Mouse (Mus musculus) kidney, embryonic 14.5 days (tissue): ENCODE results near the gene Scamp2. TPM values are rescaled to one million over a fixed set of nuclear protein-coding genes. Genes with fewer than 3 reads are reported as not detected.

Experiments
- ATAC-seq: fragments of 200-750 bp; cut with Nextera tagmentation; 2 replicates; pipeline ENCODE4 v1.8.0; 2017; ENCODE audit warnings: moderate number of reproducible peaks, mild to moderate bottlenecking, moderate TSS enrichment, moderate library complexity; ENCODE audit not compliant: low FRiP score, low TSS enrichment
- H3K27ac ChIP-seq: fragments of 300-500 bp; sonication (generic); 2 replicates; pipeline ENCODE4 v1.5.1; 2014; ENCODE audit warnings: low read depth, mild to moderate bottlenecking, low read length, moderate library complexity, mixed read lengths
- H3K27me3 ChIP-seq: fragments of 300-500 bp; sonication (generic); 2 replicates; pipeline ENCODE4 v1.6.1; 2014; ENCODE audit warnings: mild to moderate bottlenecking, low read length; ENCODE audit not compliant: control insufficient read depth, insufficient read depth
- H3K36me3 ChIP-seq: fragments of 300-500 bp; sonication (generic); 2 replicates; pipeline ENCODE4 v1.6.1; 2014; ENCODE audit warnings: low read length, mixed read lengths; ENCODE audit not compliant: control insufficient read depth, insufficient read depth
- H3K4me1 ChIP-seq: fragments of 300-500 bp; sonication (generic); 2 replicates; pipeline ENCODE4 v1.6.1; 2014; ENCODE audit warnings: low read length, mixed read lengths; ENCODE audit not compliant: control insufficient read depth, insufficient read depth
- H3K4me2 ChIP-seq: fragments of 300-500 bp; sonication (generic); replicated peaks from 2 replicates; pipeline ENCODE4 v1.6.1; 2014; ENCODE audit warnings: low read depth, mild to moderate bottlenecking, low read length
- H3K4me3 ChIP-seq: fragments of 300-500 bp; sonication (generic); 2 replicates; pipeline ENCODE4 v1.5.1; 2014; ENCODE audit warnings: mild to moderate bottlenecking, low read length
- H3K9ac ChIP-seq: fragments of 300-500 bp; sonication (generic); 2 replicates; pipeline ENCODE4 v1.6.1; 2014; ENCODE audit warnings: low read depth, mild to moderate bottlenecking, low read length, moderate library complexity
- H3K9me3 ChIP-seq: fragments of 300-500 bp; sonication (generic); 2 replicates; pipeline ENCODE4 v1.6.1; 2016; ENCODE audit warnings: low read length; ENCODE audit not compliant: control insufficient read depth
- WGBS: fragments of 180-500 bp; shearing (Covaris S2); extraction: QIAGEN DNeasy Blood & Tissue Kit; methylation state at CpG from one replicate; pipeline ENCODE4 v1.1.7; 2014; 5-methylcytosine and 5-hydroxymethylcytosine counted together
- polyA plus RNA-seq: library from polyadenylated mRNA; unstranded; fragments of >200 nt; fragmentation: Nextera tagmentation; extraction: Ambion mirVana; gene quantifications from 2 replicates; pipeline ENCODE4 v1.2.1, GENCODE M21; 2014

Scamp2 gene
- polyA plus RNA-seq, 1 experiment from 2014 or later, result 71.4 TPM

- no peaks in the 10 kb centered on the region for H3K27me3 ChIP-seq
- H3K27ac ChIP-seq, result no peak overlapping the region
- 66% methylated on average over 3 of the region's 3 CpGs for WGBS
Measured at GRCm38 (mm10) chr9:57609803-57610202, 49.1 kb downstream of the Scamp2 start.

GRCm38 (mm10) chr9:57610359-57610826 is 49.6 kb downstream of the Scamp2 start:
- Histone ChIP-seq H3K4me1 (0 out of 2 replicates have a peak, but pooled peaks cover 4% of the 10 kb centered on the region), H3K4me2 (no peak overlapping the region), H3K4me3 (no peak overlapping the region), H3K9ac (no peak overlapping the region), H3K27ac (no peak overlapping the region), H3K36me3 (no peaks in the 10 kb centered on the region), H3K27me3 (no peaks in the 10 kb centered on the region), H3K9me3 (no peaks in the 10 kb centered on the region)
- 51% methylated on average over 3 of the region's 3 CpGs for WGBS
- ATAC-seq, result no peak

More at GRCm38 (mm10) chr9:57609803-57610202, 49.1 kb downstream of the Scamp2 start:
- Histone ChIP-seq H3K36me3 (no peaks in the 10 kb centered on the region), H3K9ac (no peak overlapping the region), H3K9me3 (no peaks in the 10 kb centered on the region), H3K4me3 (no peak overlapping the region), H3K4me1 (0 out of 2 replicates have a peak, but pooled peaks cover 4% of the 10 kb centered on the region), H3K4me2 (no peak overlapping the region)
- ATAC-seq, result no peak

DNA sequence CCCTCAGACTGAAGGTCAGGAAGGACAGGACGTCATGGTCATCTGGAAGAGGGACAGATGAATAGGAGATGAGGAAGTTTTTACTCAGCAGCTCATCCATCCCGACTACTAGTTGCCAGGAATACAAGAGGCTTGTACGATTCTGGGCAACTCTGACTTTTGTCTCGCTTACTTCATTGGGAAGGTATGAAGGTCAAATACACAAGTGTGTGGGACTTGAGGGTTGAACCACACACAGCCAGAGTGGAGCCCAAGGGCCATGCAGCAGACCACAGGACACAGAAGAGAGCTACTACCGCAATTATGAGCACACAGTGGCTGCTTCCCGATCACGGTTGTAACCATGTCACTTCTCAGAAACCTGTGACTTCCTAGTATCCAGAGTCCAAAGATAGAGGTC is 51.8 kb downstream of the Scamp2 start:
- H3K4me2 ChIP-seq, result no peak overlapping the region
- H3K27me3 ChIP-seq, result no peaks in the 10 kb centered on the region
- H3K9me3 ChIP-seq, result no peaks in the 10 kb centered on the region
- no peak overlapping the region for H3K9ac ChIP-seq
- H3K4me3 ChIP-seq, result no peak overlapping the region
- no peaks in the 10 kb centered on the region for H3K4me1 ChIP-seq
- 78% methylated on average over 7 of the region's 7 CpGs for WGBS
- ATAC-seq, result no peak
- H3K36me3 ChIP-seq, result no peaks in the 10 kb centered on the region
- no peak overlapping the region for H3K27ac ChIP-seq

GRCm38 (mm10) chr9:57613975-57614374 is 53.2 kb downstream of the Scamp2 start:
- Histone ChIP-seq H3K4me3 (no peak overlapping the region), H3K27me3 (no peaks in the 10 kb centered on the region), H3K27ac (no peak overlapping the region), H3K4me2 (no peak overlapping the region), H3K9me3 (no peaks in the 10 kb centered on the region), H3K4me1 (no peaks in the 10 kb centered on the region), H3K9ac (no peak overlapping the region), H3K36me3 (no peaks in the 10 kb centered on the region)
- no peak for ATAC-seq
- 84% methylated on average over 7 of the region's 7 CpGs for WGBS

GRCm38 (mm10) chr9:57614786-57615185 is 54.0 kb downstream of the Scamp2 start:
- H3K4me1 ChIP-seq, result no peaks in the 10 kb centered on the region
- no peak overlapping the region for H3K9ac ChIP-seq
- no peaks in the 10 kb centered on the region for H3K36me3 ChIP-seq
- H3K27ac ChIP-seq, result no peak overlapping the region
- no peak for ATAC-seq
- no peak overlapping the region for H3K4me3 ChIP-seq
- 88% methylated on average over 4 of the region's 4 CpGs for WGBS
- no peaks in the 10 kb centered on the region for H3K27me3 ChIP-seq
- H3K4me2 ChIP-seq, result no peak overlapping the region
- H3K9me3 ChIP-seq, result no peaks in the 10 kb centered on the region

DNA sequence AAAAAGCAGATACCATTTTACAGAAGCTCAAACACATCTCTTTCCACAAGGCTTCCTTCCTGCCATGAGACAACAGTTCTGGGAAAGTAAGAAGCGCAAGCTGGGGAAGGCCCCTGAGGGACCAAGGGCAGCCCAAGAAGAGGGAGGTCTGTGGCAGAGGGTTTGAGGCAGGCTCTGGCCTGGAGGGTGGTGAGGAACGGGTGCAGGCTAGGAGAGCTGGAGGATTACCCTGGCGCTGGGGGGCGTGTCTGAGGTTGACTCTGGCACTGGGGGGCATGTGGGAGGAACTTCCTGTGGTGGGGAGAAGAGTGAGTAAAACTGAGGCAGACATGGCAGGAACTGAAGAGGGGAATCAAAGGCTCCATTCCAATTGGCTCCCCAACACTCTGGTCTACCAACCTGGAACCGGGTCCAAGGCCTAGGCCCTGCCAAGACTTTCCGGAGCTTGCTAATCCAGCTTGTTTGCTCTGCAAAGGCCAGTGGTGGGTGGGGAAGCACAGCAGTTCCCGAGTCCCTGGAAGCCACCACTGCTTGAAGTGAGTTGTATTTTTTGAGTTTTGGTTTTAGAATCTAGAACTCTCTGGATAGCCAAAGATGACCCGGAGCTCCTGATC is 56.9 kb downstream of the Scamp2 start:
- Histone ChIP-seq H3K27ac (no peak overlapping the region), H3K36me3 (no peaks in the 10 kb centered on the region), H3K27me3 (no peaks in the 10 kb centered on the region), H3K4me1 (no peaks in the 10 kb centered on the region), H3K4me2 (no peak overlapping the region), H3K9ac (no peak overlapping the region), H3K9me3 (no peaks in the 10 kb centered on the region), H3K4me3 (no peak overlapping the region)
- WGBS, result 80% methylated on average over 8 of the region's 8 CpGs
- no peak for ATAC-seq

DNA sequence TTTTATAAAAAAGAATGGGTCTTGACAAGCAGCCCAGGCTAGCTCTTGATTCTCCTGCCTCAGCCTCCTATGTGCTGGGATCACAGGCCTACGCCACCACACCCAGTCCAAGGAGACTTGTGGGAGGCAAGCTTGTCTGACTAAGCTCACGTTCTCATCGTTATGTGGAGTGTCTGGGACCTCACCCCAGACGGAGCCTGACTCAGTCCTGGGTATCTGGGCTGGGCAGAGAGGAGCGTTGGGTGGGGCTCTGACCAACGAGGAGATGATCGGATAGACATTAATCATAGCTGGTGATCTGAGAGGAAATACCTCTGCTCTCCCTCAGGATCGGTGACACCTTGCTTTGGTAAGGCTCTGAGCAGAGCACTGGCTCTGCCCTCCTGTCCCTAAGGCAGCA is 58.1 kb downstream of the Scamp2 start:
- WGBS, result 64% methylated on average over 8 of the region's 8 CpGs
- H3K36me3 ChIP-seq, result no peaks in the 10 kb centered on the region
- no peak overlapping the region for H3K9ac ChIP-seq
- H3K9me3 ChIP-seq, result no peaks in the 10 kb centered on the region
- no peak overlapping the region for H3K27ac ChIP-seq
- H3K4me2 ChIP-seq, result no peak overlapping the region
- no peaks in the 10 kb centered on the region for H3K4me1 ChIP-seq
- no peaks in the 10 kb centered on the region for H3K27me3 ChIP-seq
- ATAC-seq, result no peak
- no peak overlapping the region for H3K4me3 ChIP-seq

DNA sequence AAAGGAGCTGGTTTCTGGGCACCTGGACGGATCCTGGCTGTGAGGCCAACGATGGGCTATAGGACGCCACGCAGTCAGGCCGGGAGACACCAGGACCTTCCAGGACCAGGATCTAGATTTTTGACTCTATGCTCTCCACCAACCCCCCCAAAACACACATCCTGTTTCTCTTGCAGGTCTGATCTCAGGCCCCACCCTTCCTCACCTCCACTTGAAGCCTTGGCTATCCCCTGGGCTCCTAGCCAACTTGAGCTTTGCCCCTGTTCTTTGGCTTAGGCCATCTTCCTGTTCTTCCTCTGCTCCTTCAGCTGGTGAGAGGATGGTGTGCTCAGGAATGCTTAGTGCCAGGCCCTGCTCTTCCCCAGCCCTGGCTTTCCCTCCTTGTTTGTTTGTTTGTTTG is 59.9 kb downstream of the Scamp2 start, which contains the start of gene Lman1l:
Gene Lman1l, minus strand, starts transcription at position 101 of the 400 bp plus-strand sequence.
- Histone ChIP-seq H3K4me3 (no peak within 1 kb of the TSS), H3K36me3 (peaks cover 7% of the 10 kb centered on the region), H3K4me1 (no peaks in the 10 kb centered on the region), H3K27ac (no peak within 1 kb of the TSS), H3K27me3 (no peaks in the 10 kb centered on the region), H3K4me2 (no peak within 1 kb of the TSS), H3K9me3 (no peaks in the 10 kb centered on the region), H3K9ac (no peak within 1 kb of the TSS)
- no peak for ATAC-seq
- WGBS, result 92% methylated on average over 5 of the region's 5 CpGs

- H3K27me3 ChIP-seq, result no peaks in the 10 kb centered on the region
- WGBS, result 81% methylated on average over 7 of the region's 7 CpGs
- ATAC-seq, result no peak
- no peaks in the 10 kb centered on the region for H3K9me3 ChIP-seq
- no peak overlapping the region for H3K9ac ChIP-seq
- H3K4me2 ChIP-seq, result no peak overlapping the region
- H3K27ac ChIP-seq, result no peak overlapping the region
- no peak overlapping the region for H3K4me3 ChIP-seq
- peaks cover 43% of the 10 kb centered on the region for H3K36me3 ChIP-seq
- H3K4me1 ChIP-seq, result no peaks in the 10 kb centered on the region
Measured at GRCm38 (mm10) chr9:57624295-57624694, 63.6 kb downstream of the Scamp2 start.
